Mouse (Mus musculus) neural tube, embryonic 14.5 days (tissue): ENCODE data around the gene Kremen1. TPM values are rescaled to one million over a fixed set of nuclear protein-coding genes. Genes with fewer than 3 reads are reported as not detected.

Source experiments
- ATAC-seq: fragments of 200-750 bp; cut with Nextera tagmentation; 2 replicates; pipeline ENCODE4 v1.8.0; 2017; ENCODE audit warnings: low read depth, mild to moderate bottlenecking, moderate TSS enrichment, moderate library complexity
- H3K27ac ChIP-seq: fragments of 300-500 bp; sonication (generic); 2 replicates; pipeline ENCODE4 v1.5.1; 2014; ENCODE audit warnings: low read depth, mild to moderate bottlenecking, control low read depth, low read length, moderate library complexity, mixed read lengths
- H3K27me3 ChIP-seq: fragments of 300-500 bp; sonication (generic); 2 replicates; pipeline ENCODE4 v1.6.1; 2014; ENCODE audit warnings: low read length; ENCODE audit not compliant: control insufficient read depth, insufficient read depth
- H3K36me3 ChIP-seq: fragments of 300-500 bp; sonication (generic); 2 replicates; pipeline ENCODE4 v1.6.1; 2014; ENCODE audit warnings: low read length, mixed read lengths; ENCODE audit not compliant: control insufficient read depth, insufficient read depth
- H3K4me1 ChIP-seq: fragments of 300-500 bp; sonication (generic); 2 replicates; pipeline ENCODE4 v1.6.1; 2014; ENCODE audit warnings: low read length; ENCODE audit not compliant: control insufficient read depth, insufficient read depth
- H3K4me2 ChIP-seq: fragments of 300-500 bp; sonication (generic); 2 replicates; pipeline ENCODE4 v1.6.1; 2014; ENCODE audit warnings: mild to moderate bottlenecking, low read depth, low read length, control low read depth
- H3K4me3 ChIP-seq: fragments of 300-500 bp; sonication (generic); 2 replicates; pipeline ENCODE4 v1.5.1; 2014; ENCODE audit warnings: low read depth, low read length, control low read depth, mixed read lengths
- H3K9ac ChIP-seq: fragments of 300-500 bp; sonication (generic); replicated peaks from 2 replicates; pipeline ENCODE4 v1.6.1; 2014; ENCODE audit warnings: low read depth, mild to moderate bottlenecking, control low read depth, low read length, mixed read lengths
- H3K9me3 ChIP-seq: fragments of 300-500 bp; sonication (generic); 2 replicates; pipeline ENCODE4 v1.6.1; 2016; ENCODE audit warnings: low read length; ENCODE audit not compliant: control insufficient read depth
- WGBS: fragments of 180-500 bp; shearing (Covaris S2); extraction: QIAGEN DNeasy Blood & Tissue Kit; methylation state at CpG from one replicate; pipeline ENCODE4 v1.1.7; 2014; 5-methylcytosine and 5-hydroxymethylcytosine counted together
- polyA plus RNA-seq: library from polyadenylated mRNA; unstranded; fragments of >200 nt; fragmentation: Nextera tagmentation; extraction: Ambion mirVana; gene quantifications from 2 replicates; pipeline ENCODE4 v1.2.1, GENCODE M21; 2014

Gene Kremen1
- polyA plus RNA-seq, 1 experiment from 2014 or later, result 3.7 TPM

- Histone ChIP-seq H3K9me3 (no peaks in the 10 kb centered on the region), H3K4me1 (peaks cover 4% of the 10 kb centered on the region; the same call in 1 of the 2 replicates), H3K27ac (no peak overlapping the region), H3K4me2 (no peak overlapping the region), H3K4me3 (no peak overlapping the region), H3K9ac (no peak overlapping the region), H3K36me3 (no peaks in the 10 kb centered on the region), H3K27me3 (no peaks in the 10 kb centered on the region)
- WGBS, result 86% methylated on average over 9 of the region's 9 CpGs
- no peak for ATAC-seq
Observed at GRCm38 (mm10) chr11:5184832-5185231, 76.5 kb downstream of the Kremen1 start.

GRCm38 (mm10) chr11:5184250-5184649 lies 77.1 kb downstream of the Kremen1 start:
- Histone ChIP-seq H3K9me3 (no peaks in the 10 kb centered on the region), H3K4me3 (no peak overlapping the region), H3K36me3 (no peaks in the 10 kb centered on the region), H3K4me1 (peaks cover 8% of the 10 kb centered on the region), H3K4me2 (no peak overlapping the region), H3K27me3 (no peaks in the 10 kb centered on the region), H3K9ac (no peak overlapping the region), H3K27ac (no peak overlapping the region)
- WGBS, result 21% methylated on average over 9 of the region's 9 CpGs
- ATAC-seq, result peak; percentile 47; the same call in 1 of the 2 replicates

- H3K4me3 ChIP-seq, result no peak overlapping the region
- no peaks in the 10 kb centered on the region for H3K9me3 ChIP-seq
- no peak overlapping the region for H3K4me2 ChIP-seq
- H3K9ac ChIP-seq, result no peak overlapping the region
- no peak for ATAC-seq
- H3K36me3 ChIP-seq, result no peaks in the 10 kb centered on the region
- 67% methylated on average over 4 of the region's 4 CpGs for WGBS
- no peak overlapping the region for H3K27ac ChIP-seq
- H3K27me3 ChIP-seq, result no peaks in the 10 kb centered on the region
- peaks cover 9% of the 10 kb centered on the region for H3K4me1 ChIP-seq
Observed at GRCm38 (mm10) chr11:5182870-5183269, 78.5 kb downstream of the Kremen1 start.

- 21% methylated on average over 13 of the region's 13 CpGs for WGBS
- H3K9me3 ChIP-seq, result no peaks in the 10 kb centered on the region
- H3K27ac ChIP-seq, result no peak overlapping the region
Observed at GRCm38 (mm10) chr11:5181850-5182404, 79.4 kb downstream of the Kremen1 start.

GRCm38 (mm10) chr11:5179391-5179790 lies 82.0 kb downstream of the Kremen1 start:
- Histone ChIP-seq H3K27ac (no peak overlapping the region), H3K27me3 (no peaks in the 10 kb centered on the region)
- WGBS, result 22% methylated on average over 8 of the region's 8 CpGs

More at GRCm38 (mm10) chr11:5181850-5182404, 79.4 kb downstream of the Kremen1 start:
- Histone ChIP-seq H3K4me1 (peaks cover 9% of the 10 kb centered on the region), H3K4me3 (no peak overlapping the region), H3K36me3 (no peaks in the 10 kb centered on the region), H3K9ac (no peak overlapping the region), H3K4me2 (no peak overlapping the region), H3K27me3 (no peaks in the 10 kb centered on the region)
- no peak for ATAC-seq

GRCm38 (mm10) chr11:5177171-5177570 lies 84.2 kb downstream of the Kremen1 start:
- H3K9me3 ChIP-seq, result no peaks in the 10 kb centered on the region
- H3K4me3 ChIP-seq, result no peak overlapping the region
- 78% methylated on average over 12 of the region's 12 CpGs for WGBS
- H3K27me3 ChIP-seq, result no peaks in the 10 kb centered on the region
- no peak for ATAC-seq
- no peaks in the 10 kb centered on the region for H3K36me3 ChIP-seq
- no peak overlapping the region for H3K27ac ChIP-seq
- no peak overlapping the region for H3K9ac ChIP-seq
- H3K4me2 ChIP-seq, result no peak overlapping the region
- peaks cover 5% of the 10 kb centered on the region; the same call in 1 of the 2 replicates for H3K4me1 ChIP-seq

More at GRCm38 (mm10) chr11:5179391-5179790, 82.0 kb downstream of the Kremen1 start:
- Histone ChIP-seq H3K9ac (no peak overlapping the region), H3K4me2 (no peak overlapping the region), H3K4me3 (no peak overlapping the region), H3K9me3 (no peaks in the 10 kb centered on the region), H3K36me3 (no peaks in the 10 kb centered on the region), H3K4me1 (peaks cover 5% of the 10 kb centered on the region; the same call in 1 of the 2 replicates)
- no peak for ATAC-seq

- Histone ChIP-seq H3K4me3 (no peak overlapping the region), H3K4me1 (peaks cover 5% of the 10 kb centered on the region; the same call in 1 of the 2 replicates), H3K9ac (no peak overlapping the region), H3K9me3 (no peaks in the 10 kb centered on the region), H3K4me2 (no peak overlapping the region), H3K27ac (no peak overlapping the region), H3K36me3 (no peaks in the 10 kb centered on the region), H3K27me3 (no peaks in the 10 kb centered on the region)
- WGBS, result 66% methylated on average over 8 of the region's 8 CpGs
- no peak for ATAC-seq
Observed at GRCm38 (mm10) chr11:5176685-5177084, 84.7 kb downstream of the Kremen1 start.

GRCm38 (mm10) chr11:5175866-5176265 lies 85.5 kb downstream of the Kremen1 start:
- Histone ChIP-seq H3K9ac (no peak overlapping the region), H3K4me3 (no peak overlapping the region), H3K27me3 (no peaks in the 10 kb centered on the region), H3K36me3 (no peaks in the 10 kb centered on the region), H3K4me2 (no peak overlapping the region), H3K4me1 (peaks cover 5% of the 10 kb centered on the region; the same call in 1 of the 2 replicates), H3K9me3 (no peaks in the 10 kb centered on the region), H3K27ac (no peak overlapping the region)
- 88% methylated on average over 2 of the region's 2 CpGs for WGBS
- no peak for ATAC-seq

GRCm38 (mm10) chr11:5175141-5175540 lies 86.2 kb downstream of the Kremen1 start:
- no peak for ATAC-seq
- Histone ChIP-seq H3K4me3 (no peak overlapping the region), H3K27me3 (no peaks in the 10 kb centered on the region), H3K9ac (no peak overlapping the region), H3K9me3 (no peaks in the 10 kb centered on the region), H3K4me2 (no peak overlapping the region), H3K36me3 (no peaks in the 10 kb centered on the region), H3K27ac (no peak overlapping the region), H3K4me1 (peaks cover 5% of the 10 kb centered on the region; the same call in 1 of the 2 replicates)
- 91% methylated on average over 7 of the region's 7 CpGs for WGBS
